Mouse (Mus musculus) erythroblast, adult 5-6 weeks (primary cell): ENCODE data around the gene Ogg1. TPM values are rescaled to one million over a fixed set of nuclear protein-coding genes. Genes with fewer than 3 reads are reported as not detected.
"Not testable (repeated sequence)": the region's sequence is repeated elsewhere in the genome, so short reads cannot be mapped to it uniquely, and the experiment has no call there.

Experiments used
- ATAC-seq: replicated peaks from 2 replicates; pipeline ENCODE4 v1.8.0; 2016; ENCODE audit warnings: moderate number of reproducible peaks, mild to moderate bottlenecking, moderate TSS enrichment, inconsistent platforms; ENCODE audit not compliant: poor library complexity, low FRiP score, severe bottlenecking
- total RNA-seq, 2 experiments: library from RNA; stranded (forward) in 1 of 2; stranded (reverse) in 1 of 2; fragments of 150-400 nt in 1 of 2; fragments of 200-764, 138-1000 nt in 1 of 2; gene quantifications; 2 replicates each; pipeline versions ENCODE4 v1.2.3 to v1.2.4; 2015 to 2017; ENCODE audit warnings: low replicate concordance in 2 of 2

Gene Ogg1
- total RNA-seq, 2 experiments from 2014 or later, result 3.1 to 7.6 TPM

DNA sequence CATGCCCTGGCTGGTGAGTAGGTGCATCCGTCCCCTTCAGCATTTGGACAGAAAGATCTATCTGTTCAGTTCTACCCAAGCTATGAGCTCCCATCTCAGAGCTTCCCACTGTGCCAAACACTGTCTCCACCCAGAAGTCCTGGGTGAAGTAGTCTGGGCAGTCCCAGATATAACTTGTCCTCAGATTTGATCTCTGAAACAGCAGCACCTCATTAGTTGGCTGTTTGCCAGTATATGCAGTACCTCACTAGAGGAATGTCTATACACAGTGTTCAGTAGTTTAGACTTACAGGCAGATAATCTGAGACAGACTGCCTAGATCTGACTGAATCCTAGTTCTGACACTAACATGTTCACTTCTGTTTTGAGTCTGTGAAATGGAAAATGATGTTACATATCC lies 2.6 kb downstream of the Ogg1 start:
- ATAC-seq, result no peak

DNA sequence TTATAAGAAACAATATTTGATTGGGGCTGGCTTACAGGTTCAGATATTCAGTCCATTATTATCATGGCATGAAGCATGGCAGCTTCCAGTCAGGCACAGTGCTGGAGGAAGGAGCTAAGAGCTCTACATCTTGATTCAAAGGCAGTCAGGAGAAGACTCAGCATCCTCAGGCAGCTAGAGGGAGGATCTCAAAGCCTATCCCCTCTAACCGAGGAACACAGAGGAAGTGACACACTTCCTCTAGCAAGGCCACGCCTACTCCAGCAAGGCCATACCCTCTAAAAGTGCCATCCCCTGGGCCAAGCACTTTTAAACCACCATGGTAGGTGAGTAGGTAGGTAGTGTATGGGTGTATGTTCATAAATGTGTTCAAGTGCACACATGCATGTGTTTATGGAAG lies 3.8 kb downstream of the Ogg1 start:
- ATAC-seq, result no peak

DNA sequence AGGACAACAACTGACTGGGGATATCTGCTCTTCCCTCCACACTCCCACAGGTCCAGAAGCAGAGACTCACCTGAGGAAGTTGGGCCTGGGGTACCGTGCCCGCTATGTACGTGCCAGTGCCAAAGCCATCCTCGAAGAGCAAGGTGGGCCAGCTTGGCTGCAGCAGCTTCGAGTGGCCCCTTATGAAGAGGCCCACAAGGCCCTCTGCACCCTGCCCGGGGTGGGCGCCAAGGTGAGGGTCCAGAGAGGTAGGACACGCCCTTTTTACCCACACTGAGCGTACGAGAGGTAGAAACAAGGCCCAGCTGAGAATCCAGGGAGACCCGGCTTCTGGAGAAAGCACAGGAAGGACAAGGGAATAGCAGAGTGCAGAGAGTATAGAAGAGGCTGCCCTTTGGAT lies 4.9 kb downstream of the Ogg1 start:
- ATAC-seq, result no peak

DNA sequence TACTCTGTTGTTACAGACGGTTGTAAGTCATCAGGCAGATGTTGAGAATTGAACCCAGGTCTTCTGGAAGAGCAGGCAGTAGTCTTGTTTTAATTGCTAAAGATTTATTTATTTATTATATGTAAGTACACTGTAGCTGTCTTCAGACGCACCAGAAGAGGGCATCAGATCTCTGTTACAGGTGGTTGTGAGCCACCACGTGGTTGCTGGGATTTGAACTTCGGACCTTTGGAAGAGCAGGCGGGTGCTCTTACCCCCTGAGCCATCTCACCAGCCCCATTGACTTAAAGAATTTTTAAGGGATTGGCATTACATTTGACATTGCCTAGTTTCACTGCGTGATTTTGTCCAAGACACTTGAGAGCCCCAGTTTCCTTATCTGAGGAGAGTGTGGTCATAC lies 6.0 kb downstream of the Ogg1 start:
- not testable (repeated sequence) for ATAC-seq

DNA sequence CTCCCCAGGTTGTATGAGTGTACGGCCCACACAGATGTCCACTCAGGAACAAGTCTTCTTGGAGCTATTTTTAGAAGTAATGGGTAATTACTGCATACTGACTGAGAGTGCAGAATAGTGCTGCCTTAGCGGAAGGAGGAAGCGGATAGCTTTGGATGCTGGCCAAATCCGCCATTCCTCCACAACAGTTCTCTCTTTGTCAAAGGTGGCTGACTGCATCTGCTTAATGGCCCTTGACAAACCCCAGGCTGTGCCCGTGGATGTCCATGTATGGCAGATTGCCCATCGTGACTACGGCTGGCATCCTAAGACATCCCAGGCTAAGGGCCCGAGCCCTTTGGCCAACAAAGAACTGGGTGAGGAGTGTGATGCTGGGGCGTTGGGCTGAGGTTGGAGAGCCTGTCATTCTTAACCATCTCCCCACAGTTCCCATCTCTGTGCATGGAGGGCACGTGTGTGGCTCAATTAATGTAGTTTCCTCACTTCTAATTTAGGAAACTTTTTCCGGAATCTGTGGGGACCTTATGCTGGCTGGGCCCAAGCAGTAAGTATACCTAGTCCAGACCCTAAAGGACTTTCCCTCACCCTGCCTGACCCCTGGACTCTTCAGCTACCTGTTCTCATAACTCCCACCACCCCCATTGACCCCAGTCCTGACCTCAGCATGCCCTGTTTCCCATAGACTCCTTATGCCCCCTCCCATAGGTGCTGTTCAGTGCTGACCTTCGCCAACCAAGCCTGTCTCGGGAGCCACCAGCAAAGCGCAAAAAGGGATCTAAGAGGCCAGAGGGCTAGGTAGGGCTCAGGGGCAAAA lies 6.6 kb downstream of the Ogg1 start:
- ATAC-seq, result no peak

DNA sequence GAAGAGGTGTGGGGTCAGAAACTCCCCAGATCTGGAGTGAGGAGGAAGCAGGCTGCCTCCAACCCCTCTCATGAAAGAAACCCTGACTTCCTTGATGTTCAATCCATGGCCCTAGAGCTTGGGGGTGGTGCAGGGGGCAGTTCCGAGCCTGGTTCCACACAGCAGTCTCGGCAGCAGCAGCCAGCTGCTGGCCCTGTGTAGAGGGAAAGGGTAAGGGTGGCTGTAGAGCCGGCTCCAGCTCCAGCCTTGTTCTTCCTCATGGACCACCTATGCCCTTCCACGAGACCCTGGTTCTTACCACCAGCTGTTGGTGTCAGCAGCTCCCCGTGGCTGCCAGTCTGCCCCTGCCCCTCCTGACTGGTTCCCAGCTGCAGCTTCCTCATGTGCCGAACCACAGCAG lies 7.4 kb downstream of the Ogg1 start:
- no peak for ATAC-seq

DNA sequence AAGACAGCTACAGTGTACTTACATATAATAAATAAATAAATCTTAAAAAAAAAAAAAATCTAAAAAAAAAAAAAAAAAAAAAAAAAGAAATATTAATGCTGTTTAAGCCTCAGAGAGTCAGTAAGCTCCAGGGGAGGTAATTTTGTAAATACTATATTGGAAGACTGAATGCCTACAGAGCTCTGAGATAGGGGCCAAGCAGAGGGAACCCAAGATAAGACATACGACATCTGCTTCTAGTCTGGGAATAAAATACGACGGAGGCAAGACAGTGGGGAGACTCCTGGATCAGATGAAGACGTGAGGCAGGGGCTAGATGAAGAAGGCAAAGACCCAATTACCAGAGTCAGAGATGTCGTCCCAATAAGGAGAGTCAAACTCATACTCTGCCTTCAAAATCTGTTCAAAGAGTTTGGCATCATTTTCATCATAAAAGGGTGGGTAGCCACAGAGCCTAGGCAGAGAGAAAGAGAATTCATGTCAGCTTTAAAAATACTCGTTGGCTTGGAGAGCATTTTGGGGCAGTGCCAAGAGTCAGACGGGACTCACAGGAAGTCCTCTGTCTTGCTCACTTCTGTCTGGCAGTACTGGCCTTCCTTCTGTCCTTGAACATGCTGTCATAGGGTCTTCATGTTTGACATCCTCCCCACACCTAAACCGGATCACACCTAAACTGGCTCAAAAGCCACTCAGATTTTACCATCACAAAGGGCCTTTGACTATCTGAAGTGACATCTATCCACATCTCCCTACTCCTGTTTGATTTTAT lies 10.3 kb downstream of the Ogg1 start:
- no peak for ATAC-seq

DNA sequence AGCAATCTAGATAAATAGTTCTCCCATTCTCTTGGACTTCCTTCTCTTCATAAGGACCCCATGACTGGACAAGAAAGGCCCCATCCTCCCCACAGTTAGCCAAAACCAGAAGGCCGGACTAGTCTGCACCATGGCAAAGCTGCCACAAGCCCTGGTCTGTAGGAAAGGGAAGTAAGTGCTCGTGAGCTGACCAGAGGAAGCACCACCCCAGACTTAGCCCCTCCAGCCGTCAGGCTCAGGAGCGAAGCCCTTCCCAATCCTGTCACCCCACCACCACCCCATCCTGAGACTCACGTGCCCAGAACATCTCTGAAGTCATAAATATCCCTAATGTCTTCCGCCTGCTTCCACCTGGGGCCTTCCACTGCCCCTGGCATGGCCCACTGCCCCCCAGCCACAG lies 14.8 kb downstream of the Ogg1 start:
- no peak for ATAC-seq

DNA sequence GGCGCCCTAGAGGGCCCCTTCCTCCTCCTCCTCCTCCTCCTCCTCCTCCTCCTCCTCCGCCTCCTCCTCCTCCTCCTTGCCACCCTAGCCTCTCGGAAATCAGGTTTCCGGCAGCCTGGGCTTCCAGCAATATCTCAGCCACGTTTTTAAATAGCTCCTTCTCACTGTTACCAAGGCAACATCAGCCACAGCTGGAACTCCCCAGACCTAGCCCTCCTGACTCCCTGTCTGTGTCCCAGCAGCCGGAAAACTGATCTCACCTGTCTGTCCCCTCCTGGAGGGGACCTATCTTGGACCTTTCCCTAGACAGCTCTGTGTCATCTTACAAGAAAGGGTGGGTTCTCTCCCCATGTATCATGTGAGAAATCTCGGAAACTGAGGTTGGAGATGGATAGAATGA lies 15.5 kb downstream of the Ogg1 start:
- ATAC-seq, result no peak

DNA sequence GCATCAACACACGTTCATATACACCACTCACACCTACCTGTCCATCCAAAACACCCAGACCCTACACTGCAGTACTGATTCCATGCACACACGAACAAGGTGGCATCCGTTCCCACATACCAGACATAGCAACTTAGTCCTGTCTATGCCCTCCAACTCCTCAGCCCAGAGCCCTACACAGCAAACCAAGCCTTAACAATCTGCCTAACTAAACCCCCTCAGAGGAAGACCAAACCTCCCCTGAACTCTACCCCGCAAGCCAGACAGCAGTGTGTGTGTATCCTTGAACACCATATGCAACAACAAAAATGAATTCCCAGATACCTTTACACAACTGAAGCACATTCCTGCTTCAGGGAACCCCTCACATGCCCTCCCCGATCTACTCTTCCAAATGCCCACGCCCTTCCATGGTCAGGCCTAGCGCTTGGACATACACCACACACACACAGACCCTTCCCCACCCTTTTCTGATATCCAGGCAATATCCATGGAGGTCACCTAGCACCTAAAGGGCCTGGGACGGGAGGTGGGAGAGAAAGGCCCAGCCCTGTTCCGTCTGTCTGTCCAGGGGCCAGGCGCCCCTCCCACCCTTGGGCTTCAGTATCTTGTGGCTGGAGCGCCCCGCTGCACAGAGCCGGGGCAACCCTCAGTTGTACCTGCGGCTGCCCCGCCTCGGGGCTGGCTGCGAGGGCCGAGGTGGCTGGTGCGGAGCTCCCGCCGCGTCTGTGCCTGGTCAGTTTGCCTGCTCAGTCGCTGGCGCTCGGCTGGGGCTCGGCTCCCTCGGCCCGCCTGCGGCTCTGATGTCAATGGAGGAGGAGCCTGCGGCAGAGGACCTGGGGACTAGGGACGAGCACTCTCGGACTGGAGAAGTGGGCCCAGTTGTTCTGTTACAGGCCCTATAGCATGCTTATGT lies 16.7 kb downstream of the Ogg1 start, which contains the start of gene Camk1:
Gene Camk1 (minus strand): TSS at position 808 of the 916 bp plus-strand sequence.
- ATAC-seq, result peak; percentile 31; the same call in 1 of the 2 replicates

DNA sequence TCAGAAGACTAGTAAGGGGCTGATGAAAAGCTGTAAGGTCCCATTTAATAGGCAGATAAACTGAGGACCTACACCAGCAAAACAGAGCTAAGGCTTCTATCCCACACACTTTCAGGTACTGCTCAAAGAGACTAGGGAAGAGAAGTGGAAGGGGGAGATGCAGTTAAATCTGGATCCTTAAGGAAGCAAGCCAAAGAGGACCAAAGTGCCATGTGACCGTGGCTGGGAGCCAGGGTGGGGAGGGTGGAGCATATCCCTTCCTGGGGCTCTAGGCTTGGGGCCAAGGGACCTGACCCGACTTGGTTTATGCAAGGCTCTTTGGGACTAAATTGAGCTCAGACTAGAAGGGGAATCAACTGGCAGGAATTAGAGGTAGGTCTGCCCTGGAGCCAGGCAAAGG lies 17.5 kb downstream of the Ogg1 start:
- no peak for ATAC-seq

DNA sequence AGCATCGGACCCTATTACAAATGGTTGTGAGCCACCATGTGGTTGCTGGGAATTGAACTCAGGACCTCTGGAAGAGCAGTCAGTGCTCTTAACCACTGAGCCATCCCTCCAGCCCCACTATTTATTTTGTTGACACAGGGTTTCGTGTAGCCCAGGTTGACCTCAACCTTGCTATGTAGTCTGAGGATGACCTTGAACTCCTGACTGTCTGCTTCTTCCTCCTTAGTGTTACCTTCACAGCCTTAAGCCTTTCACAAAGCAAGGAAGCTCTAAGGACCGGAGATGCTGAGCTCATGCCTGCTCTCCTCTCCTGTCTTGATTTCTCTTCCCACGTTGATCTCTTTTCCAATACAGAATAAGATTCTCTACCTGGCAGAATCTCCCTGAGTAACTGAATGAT lies 20.1 kb downstream of the Ogg1 start:
- no peak for ATAC-seq

DNA sequence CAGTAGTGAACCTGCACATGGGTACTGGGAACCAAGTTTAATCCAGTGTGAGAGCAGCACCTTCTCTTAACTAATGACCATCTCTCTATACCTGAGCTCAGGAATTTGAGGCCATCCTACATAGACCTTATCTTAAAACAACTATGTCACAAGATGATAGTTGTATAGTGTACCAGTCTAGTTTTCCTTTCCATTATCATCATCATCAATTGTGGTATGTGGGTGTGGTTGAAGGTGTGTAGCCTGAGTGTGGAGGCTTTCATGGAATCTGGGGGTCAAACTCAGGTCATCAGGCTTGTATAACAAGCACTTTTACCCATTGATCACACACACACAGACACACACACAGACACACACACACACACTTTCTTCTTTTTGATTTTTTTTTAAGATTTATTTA lies 23.8 kb downstream of the Ogg1 start:
- ATAC-seq, result no peak

DNA sequence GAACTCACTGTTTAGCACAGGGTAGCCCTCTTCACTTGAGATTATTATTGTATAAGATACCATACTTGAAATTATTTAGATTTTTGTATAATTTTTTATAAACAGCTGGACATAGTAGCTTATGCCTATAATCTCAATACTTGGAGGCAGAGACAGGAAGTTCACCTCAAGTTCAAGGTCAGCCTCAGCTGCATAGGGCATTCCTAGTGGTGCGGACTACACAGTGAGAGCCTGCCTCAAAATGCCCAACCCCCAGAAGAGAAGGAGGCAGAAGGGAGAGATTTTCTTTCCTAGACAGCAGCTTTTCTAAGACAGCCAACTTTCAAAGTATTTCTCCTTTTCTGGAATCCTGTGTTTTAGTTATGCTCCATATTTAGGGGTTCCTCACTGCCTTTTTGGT lies 24.4 kb downstream of the Ogg1 start:
- no peak for ATAC-seq

DNA sequence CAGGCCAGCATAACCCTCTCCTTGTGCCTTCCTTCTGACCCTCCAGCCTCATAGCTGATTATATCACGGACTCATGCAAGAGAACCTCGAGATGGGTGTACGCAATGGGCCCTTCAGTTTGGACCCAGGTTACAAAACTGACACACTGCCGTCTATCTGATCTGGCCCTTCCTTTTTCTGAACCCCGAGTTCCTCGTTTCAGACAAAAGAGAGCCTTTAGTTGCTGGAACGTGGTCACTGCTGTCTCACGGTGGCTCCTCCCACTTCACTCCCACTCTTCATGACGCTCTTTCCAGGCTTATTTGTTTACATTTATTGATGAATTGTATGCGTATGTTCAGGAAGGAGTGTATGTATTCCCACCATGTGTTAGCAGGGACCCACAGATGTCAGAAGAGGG lies 24.9 kb downstream of the Ogg1 start:
- ATAC-seq, result no peak

DNA sequence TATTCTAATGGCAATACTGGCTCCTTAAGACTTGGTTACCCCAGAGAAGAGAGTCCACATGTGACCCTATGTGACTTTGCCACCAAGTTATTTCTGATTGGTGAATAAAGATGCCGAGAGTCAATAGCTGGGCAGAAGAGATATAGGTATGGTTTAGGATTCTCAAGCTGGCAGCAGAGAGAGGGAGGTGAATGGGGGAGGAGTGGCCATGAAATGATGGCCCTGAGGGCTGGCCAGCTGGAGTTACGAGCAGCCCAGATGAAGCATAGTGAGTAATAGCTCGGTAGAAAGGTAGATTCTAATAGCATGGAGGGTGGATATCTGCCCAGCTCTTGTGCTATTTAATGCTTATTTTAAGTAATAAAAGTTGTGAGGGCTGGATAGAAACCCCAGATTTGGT lies 26.0 kb downstream of the Ogg1 start:
- no peak for ATAC-seq

DNA sequence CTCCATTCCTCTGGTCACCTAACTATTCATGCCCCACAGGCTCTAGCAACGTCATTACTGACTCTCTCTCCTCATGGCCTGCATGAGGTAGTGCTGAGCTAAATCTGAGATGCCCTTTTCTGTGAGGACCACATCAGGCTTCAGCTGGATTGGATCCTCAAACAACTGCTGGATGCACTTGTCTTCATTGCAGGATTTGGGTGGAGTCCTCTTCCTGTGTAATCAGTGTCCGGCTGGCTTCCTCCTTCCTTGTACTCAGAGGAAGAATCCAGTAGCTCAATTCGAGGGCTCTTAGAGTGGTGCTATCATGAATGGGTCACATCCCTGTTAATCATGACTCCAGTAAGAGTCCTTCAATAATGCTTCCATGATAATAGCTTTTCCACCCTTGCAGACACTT lies 26.9 kb downstream of the Ogg1 start:
- ATAC-seq, result no peak

DNA sequence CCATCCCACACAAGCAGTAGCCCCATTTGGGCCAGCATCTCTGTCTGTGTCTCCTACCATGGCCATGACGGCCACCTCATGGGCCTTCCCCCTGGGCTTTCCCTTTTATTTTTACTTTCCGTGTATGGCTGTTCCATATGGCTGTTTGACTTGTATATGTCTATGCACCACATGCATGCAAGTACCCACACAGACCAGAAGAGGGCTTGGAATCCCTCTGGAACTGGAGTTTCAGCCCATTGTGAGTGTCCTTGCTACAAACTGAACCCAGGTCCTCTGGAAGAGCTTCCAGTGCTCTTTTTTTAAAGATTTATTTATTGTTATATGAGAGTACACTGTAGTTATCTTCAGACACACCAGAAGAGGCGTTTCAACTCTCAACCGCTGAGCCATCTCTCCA lies 34.7 kb downstream of the Ogg1 start:
- ATAC-seq, result no peak

DNA sequence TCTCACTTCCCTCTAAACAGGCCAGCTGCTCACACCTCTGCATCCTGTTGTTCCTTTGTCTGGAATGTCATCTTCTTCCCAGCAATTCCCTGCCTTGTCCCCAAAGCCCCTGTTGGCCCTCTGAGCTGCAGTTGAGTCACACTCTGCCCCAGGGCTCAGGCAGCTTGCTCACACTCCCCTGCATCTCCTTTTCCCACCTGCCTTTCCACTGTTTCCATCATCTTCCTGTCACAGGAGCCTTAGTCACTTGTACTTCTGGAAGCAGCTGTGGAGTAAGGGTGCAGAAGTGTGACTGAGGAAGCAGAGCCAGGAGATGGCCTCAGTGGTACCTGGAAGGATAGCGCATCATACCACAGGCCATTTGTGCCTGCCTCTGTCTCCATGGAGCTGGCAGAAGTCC lies 35.5 kb downstream of the Ogg1 start:
- no peak for ATAC-seq

DNA sequence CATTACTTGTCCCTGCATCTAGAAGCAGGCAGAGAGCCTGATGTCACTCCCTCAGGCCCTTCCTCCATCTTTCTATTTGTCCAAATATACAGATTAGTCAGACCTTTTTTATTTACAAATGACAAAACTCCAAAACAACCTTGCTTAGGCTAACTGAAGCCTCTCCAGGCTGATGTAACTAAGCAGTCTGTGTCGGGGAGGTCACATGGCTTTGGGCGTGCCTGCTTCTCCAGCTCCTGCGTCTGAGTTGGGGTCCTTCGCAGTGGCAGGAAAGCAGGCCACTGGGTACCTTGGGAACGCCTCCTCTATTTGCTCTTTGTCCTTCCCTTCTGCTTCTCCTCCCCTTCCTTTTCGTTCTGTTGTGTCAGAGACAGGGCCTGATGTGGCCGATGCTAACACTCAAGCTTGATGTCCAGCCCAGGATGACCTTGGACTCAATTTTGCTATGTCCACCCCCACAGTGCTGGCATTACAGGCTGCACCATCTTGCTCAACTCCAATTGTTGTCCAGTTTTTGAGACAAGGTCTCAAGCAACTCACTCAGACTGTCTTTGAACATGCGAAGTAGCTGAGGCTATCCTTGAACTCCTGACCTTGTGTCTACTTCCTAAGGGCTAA lies 37.9 kb downstream of the Ogg1 start:
- no peak for ATAC-seq
